In genomic region chr10:127078677-127079575, GRCm38 (mm10) we compare ENCODE assay signal across 8 mouse cellular contexts. TPM values are rescaled to one million over a fixed set of nuclear protein-coding genes. Genes with fewer than 3 reads are reported as not detected.
DNase-seq lines count a peak whose midpoint lies in the region; ATAC-seq and TF ChIP-seq lines count a peak whose summit lies in the region.

No protein-coding gene starts in this region.

- no peaks in the 10 kb centered on the region for H3K79me2 ChIP-seq in heart, adult 2 months (replicated peaks; ENCODE audit: control insufficient read depth, insufficient read depth, low read length)

- no peaks in the 10 kb centered on the region for H3K9me3 ChIP-seq in forebrain, embryonic 13.5 days (replicated peaks)
- H3K9me3 ChIP-seq in kidney, postnatal 0 days (replicated peaks; ENCODE audit: low read length): no peaks in the 10 kb centered on the region
- H3K9me3 ChIP-seq in midbrain, embryonic 13.5 days: no peaks in the 10 kb centered on the region

- peak overlapping the region; percentile 21 for H3K9ac ChIP-seq in heart, adult 2 months (ENCODE audit: low read depth, low read length)
- peak overlapping the region; percentile 81 for H3K9ac ChIP-seq in forebrain, embryonic 13.5 days
- H3K9ac ChIP-seq in kidney, postnatal 0 days (ENCODE audit: low read depth, low read length): peak overlapping the region; percentile 44; the same call in 1 of the 2 replicates
- peak overlapping the region; percentile 95 for H3K9ac ChIP-seq in midbrain, embryonic 13.5 days (replicated peaks)

- peak overlapping the region; percentile 41; the same call in 1 of the 2 replicates for H3K27ac ChIP-seq in heart, adult 2 months
- peak overlapping the region; percentile 78 for H3K27ac ChIP-seq in forebrain, embryonic 13.5 days
- no peak overlapping the region for H3K27ac ChIP-seq in kidney, postnatal 0 days
- peak overlapping the region; percentile 93 for H3K27ac ChIP-seq in midbrain, embryonic 13.5 days

- TF ChIP-seq CTCF in heart, adult 2 months (IDR thresholded peaks at IDR 0.05): no peak
- TF ChIP-seq CTCF in kidney, postnatal 0 days (IDR thresholded peaks at IDR 0.05; ENCODE audit: low read depth): no peak

- under 1% methylated on average over 37 of the region's 49 CpGs for WGBS in heart, adult 2 months
- under 1% methylated on average over 38 of the region's 49 CpGs for WGBS in forebrain, embryonic 13.5 days
- under 1% methylated on average over 32 of the region's 49 CpGs for WGBS in kidney, postnatal 0 days
- 0% methylated on average over 31 of the region's 49 CpGs for WGBS in midbrain, embryonic 13.5 days

- H3K4me3 ChIP-seq in heart, adult 2 months: peak overlapping the region; percentile 53
- H3K4me3 ChIP-seq in forebrain, embryonic 13.5 days: peak overlapping the region; percentile 67
- H3K4me3 ChIP-seq in kidney, postnatal 0 days (replicated peaks; ENCODE audit: low read depth, low read length): peak overlapping the region; percentile 43
- H3K4me3 ChIP-seq in midbrain, embryonic 13.5 days (replicated peaks): peak overlapping the region; percentile 72

- H3K4me2 ChIP-seq in forebrain, embryonic 13.5 days: peak overlapping the region; percentile 99
- H3K4me2 ChIP-seq in kidney, postnatal 0 days (ENCODE audit: low read length): peak overlapping the region; percentile 72
- peak overlapping the region; percentile 93 for H3K4me2 ChIP-seq in midbrain, embryonic 13.5 days (replicated peaks)

- DNase-seq in heart, adult 2 months: peak; percentile 29 to 66
- DNase-seq in heart, adult 8-10 months (ENCODE audit: low spot score): no peak
- peak; percentile 95 for DNase-seq in brain, adult 2 months (ENCODE audit: low read depth, low spot score)
- DNase-seq in kidney, postnatal 0 days (ENCODE audit: low spot score): no peak
- no peak for DNase-seq in natural killer cell, adult 2 months (ENCODE audit: low spot score in 2 of 2)
- DNase-seq in urinary bladder, postnatal 4 days (ENCODE audit: low spot score in 2 of 2): no peak

- no peaks in the 10 kb centered on the region for H3K4me1 ChIP-seq in heart, adult 2 months (ENCODE audit: control insufficient read depth, insufficient read depth, low read length)
- peaks cover 46% of the 10 kb centered on the region for H3K4me1 ChIP-seq in forebrain, embryonic 13.5 days
- H3K4me1 ChIP-seq in kidney, postnatal 0 days (replicated peaks; ENCODE audit: insufficient read depth, low read length): peaks cover 27% of the 10 kb centered on the region
- H3K4me1 ChIP-seq in midbrain, embryonic 13.5 days (replicated peaks): peaks cover 65% of the 10 kb centered on the region

- no peaks in the 10 kb centered on the region for H3K36me3 ChIP-seq in heart, adult 2 months (ENCODE audit: control insufficient read depth, insufficient read depth, low read length)
- H3K36me3 ChIP-seq in forebrain, embryonic 13.5 days (ENCODE audit: poor library complexity, severe bottlenecking): no peaks in the 10 kb centered on the region
- H3K36me3 ChIP-seq in kidney, postnatal 0 days (ENCODE audit: insufficient read depth, low read length): no peaks in the 10 kb centered on the region
- H3K36me3 ChIP-seq in midbrain, embryonic 13.5 days: peaks cover 8% of the 10 kb centered on the region

- intact Hi-C loops in heart, adult 2 months (cut with DNase I): no loop called here

- TF ChIP-seq POLR2A in heart, adult 2 months (IDR thresholded peaks at IDR 0.05; ENCODE audit: insufficient read depth, low read depth, low read length): no peak

- no peaks in the 10 kb centered on the region; the same call in 1 of the 2 replicates for H3K27me3 ChIP-seq in heart, adult 2 months (ENCODE audit: control insufficient read depth, insufficient read depth, low read length)
- peaks cover 54% of the 10 kb centered on the region for H3K27me3 ChIP-seq in forebrain, embryonic 13.5 days
- H3K27me3 ChIP-seq in kidney, postnatal 0 days (ENCODE audit: insufficient read depth, low read length): peaks cover 48% of the 10 kb centered on the region
- H3K27me3 ChIP-seq in midbrain, embryonic 13.5 days: peaks cover 37% of the 10 kb centered on the region

- no peak for TF ChIP-seq EP300 in heart, adult 2 months (IDR thresholded peaks at IDR 0.05; ENCODE audit: insufficient read depth, low read depth, low read length)

- peak; percentile 73 for ATAC-seq in forebrain, embryonic 13.5 days
- ATAC-seq in kidney, postnatal 0 days (replicated peaks; ENCODE audit: low FRiP score, low read depth): peak; percentile 17; the same call in 1 of the 2 replicates
- ATAC-seq in midbrain, embryonic 13.5 days: peak; percentile 74

RNA-seq across cellular contexts. Expression of gene Agap2, which starts 3.8 kb away (rescaled TPM):
- total RNA-seq in heart, adult 2 months (2021): 1 to 10 TPM; 5.0 to 5.5 TPM
- polyA plus RNA-seq in heart, adult 2 months (2012; rRNA removed): 2.9 and 4.8 TPM in 2 replicates
- 1 to 10 TPM; 3.6 to 6.1 (median 4.8) TPM for total RNA-seq in heart, adult 8-10 months (2022)
- 1.5 and 1.7 TPM in 2 replicates for polyA plus RNA-seq in forebrain, embryonic 13.5 days (2015; fragmentation: Nextera tagmentation; extraction: Ambion mirVana)
- polyA plus RNA-seq in kidney, postnatal 0 days (2015; fragmentation: Nextera tagmentation; extraction: Ambion mirVana): 0.04 and 0.09 TPM in 2 replicates
- polyA plus RNA-seq in midbrain, embryonic 13.5 days (2015; fragmentation: Nextera tagmentation; extraction: Ambion mirVana): 2.8 and 3.3 TPM in 2 replicates

RNA-seq across cellular contexts. Expression of gene Tspan31, which starts 8.9 kb away (rescaled TPM):
- 10 to 100 TPM; 39.3 to 51.0 TPM for total RNA-seq in heart, adult 2 months (2021)
- 67.6 and 130 TPM in 2 replicates for polyA plus RNA-seq in heart, adult 2 months (2012; rRNA removed)
- total RNA-seq in heart, adult 8-10 months (2022): 10 to 100 TPM; 43.7 to 50.9 (median 48.6) TPM
- 133 and 141 TPM in 2 replicates for polyA plus RNA-seq in forebrain, embryonic 13.5 days (2015; fragmentation: Nextera tagmentation; extraction: Ambion mirVana)
- polyA plus RNA-seq in kidney, postnatal 0 days (2015; fragmentation: Nextera tagmentation; extraction: Ambion mirVana): 157 and 171 TPM in 2 replicates
- 136 and 138 TPM in 2 replicates for polyA plus RNA-seq in midbrain, embryonic 13.5 days (2015; fragmentation: Nextera tagmentation; extraction: Ambion mirVana)

RNA-seq across cellular contexts. Expression of gene Cdk4, which starts 15.6 kb away (rescaled TPM):
- 10 to 100 TPM; 77.8 to 83.0 TPM for total RNA-seq in heart, adult 2 months (2021)
- 110 and 139 TPM in 2 replicates for polyA plus RNA-seq in heart, adult 2 months (2012; rRNA removed)
- 10 to 100 TPM; 74.9 to 90.0 (median 79.0) TPM for total RNA-seq in heart, adult 8-10 months (2022)
- polyA plus RNA-seq in forebrain, embryonic 13.5 days (2015; fragmentation: Nextera tagmentation; extraction: Ambion mirVana): 2,414 and 2,431 TPM in 2 replicates
- 1,113 and 1,153 TPM in 2 replicates for polyA plus RNA-seq in kidney, postnatal 0 days (2015; fragmentation: Nextera tagmentation; extraction: Ambion mirVana)
- polyA plus RNA-seq in midbrain, embryonic 13.5 days (2015; fragmentation: Nextera tagmentation; extraction: Ambion mirVana): 1,636 and 1,639 TPM in 2 replicates

RNA-seq across cellular contexts. Expression of gene March9, which starts 18.9 kb away (rescaled TPM):
- 1 to 10 TPM; 2.8 to 3.1 TPM for total RNA-seq in heart, adult 2 months (2021)
- polyA plus RNA-seq in heart, adult 2 months (2012; rRNA removed): 2.5 and 2.7 TPM in 2 replicates
- total RNA-seq in heart, adult 8-10 months (2022): 1 to 10 TPM; 2.4 to 4.1 (median 3.3) TPM
- 4.0 and 4.5 TPM in 2 replicates for polyA plus RNA-seq in forebrain, embryonic 13.5 days (2015; fragmentation: Nextera tagmentation; extraction: Ambion mirVana)
- 1.6 and 1.9 TPM in 2 replicates for polyA plus RNA-seq in kidney, postnatal 0 days (2015; fragmentation: Nextera tagmentation; extraction: Ambion mirVana)
- polyA plus RNA-seq in midbrain, embryonic 13.5 days (2015; fragmentation: Nextera tagmentation; extraction: Ambion mirVana): 5.6 and 6.4 TPM in 2 replicates

RNA-seq across cellular contexts. Expression of gene Cyp27b1, which starts 30.9 kb away (rescaled TPM):
- total RNA-seq in heart, adult 2 months (2021): under 1 TPM in 1 of 2 experiments, not detected in 1; 0.10 TPM
- polyA plus RNA-seq in heart, adult 2 months (2012; rRNA removed): 0.12 and 0.35 TPM in 2 replicates
- total RNA-seq in heart, adult 8-10 months (2022): under 1 TPM in 1 of 4 experiments, not detected in 3; 0.19 TPM
- 0.06 TPM in 1 of 2 replicates, not detected in the other for polyA plus RNA-seq in forebrain, embryonic 13.5 days (2015; fragmentation: Nextera tagmentation; extraction: Ambion mirVana)
- polyA plus RNA-seq in kidney, postnatal 0 days (2015; fragmentation: Nextera tagmentation; extraction: Ambion mirVana): 38.9 and 58.0 TPM in 2 replicates
- 0.08 and 0.14 TPM in 2 replicates for polyA plus RNA-seq in midbrain, embryonic 13.5 days (2015; fragmentation: Nextera tagmentation; extraction: Ambion mirVana)

Comparison
In these comparisons a context has a peak if more than half of its experiments do, and no peak if none do; other contexts are left out.
1. DNase-seq: peak in heart, adult 2 months (2 of 2) and brain, adult 2 months (single experiment); none in heart, adult 8-10 months (single experiment), kidney, postnatal 0 days (single experiment), natural killer cell, adult 2 months (0 of 2) and urinary bladder, postnatal 4 days (0 of 2).
2. H3K9ac ChIP-seq: peak in every context shown above with its lines; median percentile 95 in midbrain, embryonic 13.5 days; 81 in forebrain, embryonic 13.5 days; 44 in kidney, postnatal 0 days; 21 in heart, adult 2 months.
3. ATAC-seq: peak in every context shown above with its lines; median percentile 74 in midbrain, embryonic 13.5 days; 73 in forebrain, embryonic 13.5 days; 17 in kidney, postnatal 0 days.
4. Peak in every context shown above with its lines, with median percentiles within 50 percentile points of each other: H3K4me3 ChIP-seq and H3K4me2 ChIP-seq.